Mouse (Mus musculus) limb, embryonic 14.5 days (tissue): Measurements from ENCODE around the gene Epha2. TPM values are rescaled to one million over a fixed set of nuclear protein-coding genes. Genes with fewer than 3 reads are reported as not detected.

Source experiments
- ATAC-seq: fragments of 200-750 bp; cut with Nextera tagmentation; 2 replicates; pipeline ENCODE4 v1.8.0; 2017; ENCODE audit warnings: low read depth, moderate number of reproducible peaks, moderate TSS enrichment; ENCODE audit not compliant: low FRiP score
- DNase-seq: peaks from one replicate; pipeline ENCODE4 v3.0.0-alpha.2; 2015; ENCODE audit warnings: low spot score
- H3K27ac ChIP-seq: fragments of 300-500 bp; sonication (generic); replicated peaks from 2 replicates; pipeline ENCODE4 v1.5.1; 2014; ENCODE audit warnings: low read depth, mild to moderate bottlenecking, low read length, moderate library complexity, mixed read lengths
- H3K27me3 ChIP-seq: fragments of 300-500 bp; sonication (generic); 2 replicates; pipeline ENCODE4 v1.6.1; 2014; ENCODE audit warnings: low read length, mixed read lengths; ENCODE audit not compliant: control insufficient read depth, insufficient read depth
- H3K36me3 ChIP-seq: fragments of 300-500 bp; sonication (generic); 2 replicates; pipeline ENCODE4 v1.6.1; 2014; ENCODE audit warnings: mild to moderate bottlenecking, low read length, moderate library complexity, mixed read lengths; ENCODE audit not compliant: control insufficient read depth, insufficient read depth
- H3K4me1 ChIP-seq: fragments of 300-500 bp; sonication (generic); 2 replicates; pipeline ENCODE4 v1.6.1; 2014; ENCODE audit warnings: antibody characterized with exemption, low read length, mixed read lengths; ENCODE audit not compliant: control insufficient read depth, insufficient read depth
- H3K4me2 ChIP-seq: fragments of 300-500 bp; sonication (generic); replicated peaks from 2 replicates; pipeline ENCODE4 v1.6.1; 2014; ENCODE audit warnings: low read depth, mild to moderate bottlenecking, low read length, moderate library complexity; ENCODE audit not compliant: severe bottlenecking
- H3K4me3 ChIP-seq: fragments of 300-500 bp; sonication (generic); replicated peaks from 2 replicates; pipeline ENCODE4 v1.5.1; 2014; ENCODE audit warnings: low read length
- H3K9ac ChIP-seq: fragments of 300-500 bp; sonication (generic); 2 replicates; pipeline ENCODE4 v1.6.1; 2014; ENCODE audit warnings: mild to moderate bottlenecking, low read depth, low read length, moderate library complexity; ENCODE audit not compliant: severe bottlenecking
- H3K9me3 ChIP-seq: fragments of 300-500 bp; sonication (generic); 2 replicates; pipeline ENCODE4 v1.6.1; 2016; ENCODE audit warnings: low read length; ENCODE audit not compliant: control insufficient read depth
- POLR2A ChIP-seq: fragments of 200-500 bp; IDR thresholded peaks from 2 replicates; pipeline ENCODE4 v1.8.0; 2012; ENCODE audit warnings: inconsistent platforms, mild to moderate bottlenecking, moderate library complexity, borderline replicate concordance; ENCODE audit not compliant: insufficient read depth, insufficient read length; ENCODE audit errors: extremely low read depth
- WGBS: fragments of 180-500 bp; shearing (Covaris S2); extraction: QIAGEN DNeasy Blood & Tissue Kit; methylation state at CpG from one replicate; pipeline ENCODE4 v1.1.7; 2014; 5-methylcytosine and 5-hydroxymethylcytosine counted together
- polyA plus RNA-seq, 2 experiments: library from polyadenylated mRNA; depleted of rRNA in 1 of 2; stranded (reverse) in 1 of 2; unstranded in 1 of 2; fragments of >200 nt; fragmentation: Nextera tagmentation in 1 of 2; extraction: Ambion mirVana in 1 of 2; gene quantifications; 2 replicates each; pipeline versions ENCODE4 v1.2.1 to v1.2.3; 2012 to 2014

Epha2 gene
- polyA plus RNA-seq, 2 experiments: 2.2 to 9.4 TPM

DNA sequence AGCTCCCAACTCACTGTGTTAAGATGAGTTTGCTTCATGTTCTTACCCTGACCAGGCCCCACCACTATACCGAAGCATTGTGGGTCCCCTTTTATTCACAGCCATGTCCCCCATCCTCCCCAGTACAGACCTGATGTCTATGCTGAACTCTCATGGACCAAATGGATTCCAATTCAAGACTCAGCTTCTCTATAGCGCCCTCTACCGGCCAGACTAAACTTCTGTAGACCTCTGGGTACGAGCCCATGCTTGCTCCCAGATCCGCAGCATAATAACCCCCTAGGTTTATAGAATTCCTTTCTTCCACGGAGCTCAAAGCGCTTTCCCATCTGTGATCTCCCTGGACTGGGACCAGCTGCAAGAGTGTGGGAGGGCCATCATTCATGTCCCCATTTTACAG is 59.8 kb downstream of the Epha2 start:
- no peak overlapping the region for H3K9ac ChIP-seq
- 28% methylated on average over 7 of the region's 7 CpGs for WGBS
- no peak overlapping the region for H3K27ac ChIP-seq
- no peak overlapping the region for H3K4me2 ChIP-seq
- TF ChIP-seq POLR2A: no peak
- peaks cover 11% of the 10 kb centered on the region; the same call in 1 of the 2 replicates for H3K27me3 ChIP-seq
- H3K4me1 ChIP-seq: peaks cover 8% of the 10 kb centered on the region; the same call in 1 of the 2 replicates
- peak; percentile 45 for DNase-seq
- H3K36me3 ChIP-seq: no peaks in the 10 kb centered on the region
- H3K4me3 ChIP-seq: no peak overlapping the region
- no peak for ATAC-seq
- no peaks in the 10 kb centered on the region for H3K9me3 ChIP-seq

DNA sequence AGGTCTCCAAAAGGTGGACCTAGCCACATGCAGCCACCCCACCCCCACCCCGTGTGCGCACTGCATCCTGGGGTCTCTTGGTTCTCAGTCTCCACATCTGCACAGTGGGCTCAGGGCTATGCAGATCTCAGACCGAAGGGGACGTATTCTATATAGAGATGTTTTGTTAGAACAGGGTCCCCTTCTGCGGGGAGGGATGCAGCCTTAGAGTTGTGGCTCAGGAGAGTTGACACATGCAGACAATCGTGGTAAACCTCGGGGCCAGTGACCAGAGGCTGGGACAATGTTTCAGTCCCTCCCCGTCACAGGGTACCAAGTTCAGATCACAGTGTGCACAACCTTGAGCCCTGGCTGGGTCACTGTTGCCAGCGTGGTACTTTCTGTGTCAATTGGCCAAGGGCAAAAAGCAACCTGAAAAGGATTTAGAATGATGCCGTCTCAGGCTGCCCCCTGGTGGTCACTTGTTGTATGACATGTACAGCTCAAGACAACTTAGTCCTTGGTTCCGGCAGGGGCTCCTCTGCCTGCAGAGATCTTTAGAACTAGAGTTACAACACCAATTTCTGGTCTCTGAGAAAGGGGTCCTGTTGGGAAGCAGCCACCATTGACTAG is 62.0 kb downstream of the Epha2 start:
- Histone ChIP-seq H3K27ac (no peak overlapping the region), H3K9ac (no peak overlapping the region), H3K4me2 (no peak overlapping the region), H3K4me1 (0 out of 2 replicates have a peak, but pooled peaks cover 3% of the 10 kb centered on the region), H3K4me3 (no peak overlapping the region), H3K36me3 (no peaks in the 10 kb centered on the region), H3K27me3 (peaks cover 29% of the 10 kb centered on the region; the same call in 1 of the 2 replicates), H3K9me3 (no peaks in the 10 kb centered on the region)
- 30% methylated on average over 11 of the region's 11 CpGs for WGBS
- peak; percentile 87 for DNase-seq
- no peak for TF ChIP-seq POLR2A
- no peak for ATAC-seq

DNA sequence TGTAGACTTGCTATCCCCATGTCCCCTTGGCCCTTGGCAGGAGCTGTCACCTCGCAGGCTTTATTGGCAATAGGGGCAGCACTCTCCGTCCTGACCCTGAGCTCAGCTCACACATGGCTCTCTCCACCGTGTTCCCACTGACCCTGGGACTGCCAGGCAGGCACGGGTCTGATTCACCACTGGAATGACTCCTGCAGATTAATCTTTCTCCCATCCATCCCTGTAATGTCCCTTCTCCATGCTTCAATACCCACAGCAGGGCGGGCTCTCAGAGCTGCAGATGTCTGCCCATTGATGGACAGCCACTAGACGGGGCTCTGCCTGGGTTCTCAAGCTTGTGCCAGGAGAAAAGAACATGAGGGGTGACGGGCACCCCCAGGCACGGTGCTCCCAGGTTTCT is 64.1 kb downstream of the Epha2 start:
- no peaks in the 10 kb centered on the region for H3K36me3 ChIP-seq
- peaks cover 39% of the 10 kb centered on the region; the same call in 1 of the 2 replicates for H3K27me3 ChIP-seq
- no peaks in the 10 kb centered on the region for H3K4me1 ChIP-seq
- ATAC-seq: no peak
- no peak for TF ChIP-seq POLR2A
- H3K4me3 ChIP-seq: no peak overlapping the region
- no peak overlapping the region for H3K27ac ChIP-seq
- 58% methylated on average over 8 of the region's 8 CpGs for WGBS
- no peaks in the 10 kb centered on the region for H3K9me3 ChIP-seq
- DNase-seq: no peak
- no peak overlapping the region for H3K9ac ChIP-seq
- no peak overlapping the region for H3K4me2 ChIP-seq

DNA sequence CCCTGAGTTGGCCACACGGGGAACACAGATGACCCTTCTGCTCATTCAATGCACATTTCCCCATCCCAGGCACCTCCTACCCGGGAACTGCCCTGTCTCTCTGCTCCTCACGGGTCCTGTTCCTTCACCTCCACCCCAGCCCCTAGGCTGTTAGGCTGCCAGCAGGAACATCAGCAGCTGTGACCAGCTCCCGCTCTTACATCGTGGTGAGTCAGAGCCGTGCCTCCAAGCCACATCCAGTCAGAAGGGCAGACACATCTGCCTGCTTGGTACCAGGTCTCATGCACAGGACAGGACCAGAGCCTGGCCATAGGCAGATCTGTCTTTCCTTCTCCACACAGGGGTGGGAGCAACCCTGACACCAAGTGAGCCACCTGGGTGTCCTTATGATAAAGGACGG is 64.8 kb downstream of the Epha2 start:
- 52% methylated on average over 7 of the region's 7 CpGs for WGBS
- no peak overlapping the region for H3K9ac ChIP-seq
- H3K4me2 ChIP-seq: no peak overlapping the region
- TF ChIP-seq POLR2A: no peak
- H3K27ac ChIP-seq: no peak overlapping the region
- H3K36me3 ChIP-seq: no peaks in the 10 kb centered on the region
- no peaks in the 10 kb centered on the region for H3K4me1 ChIP-seq
- ATAC-seq (no peak), DNase-seq (no peak)
- no peaks in the 10 kb centered on the region for H3K9me3 ChIP-seq
- peaks cover 39% of the 10 kb centered on the region; the same call in 1 of the 2 replicates for H3K27me3 ChIP-seq
- H3K4me3 ChIP-seq: no peak overlapping the region

DNA sequence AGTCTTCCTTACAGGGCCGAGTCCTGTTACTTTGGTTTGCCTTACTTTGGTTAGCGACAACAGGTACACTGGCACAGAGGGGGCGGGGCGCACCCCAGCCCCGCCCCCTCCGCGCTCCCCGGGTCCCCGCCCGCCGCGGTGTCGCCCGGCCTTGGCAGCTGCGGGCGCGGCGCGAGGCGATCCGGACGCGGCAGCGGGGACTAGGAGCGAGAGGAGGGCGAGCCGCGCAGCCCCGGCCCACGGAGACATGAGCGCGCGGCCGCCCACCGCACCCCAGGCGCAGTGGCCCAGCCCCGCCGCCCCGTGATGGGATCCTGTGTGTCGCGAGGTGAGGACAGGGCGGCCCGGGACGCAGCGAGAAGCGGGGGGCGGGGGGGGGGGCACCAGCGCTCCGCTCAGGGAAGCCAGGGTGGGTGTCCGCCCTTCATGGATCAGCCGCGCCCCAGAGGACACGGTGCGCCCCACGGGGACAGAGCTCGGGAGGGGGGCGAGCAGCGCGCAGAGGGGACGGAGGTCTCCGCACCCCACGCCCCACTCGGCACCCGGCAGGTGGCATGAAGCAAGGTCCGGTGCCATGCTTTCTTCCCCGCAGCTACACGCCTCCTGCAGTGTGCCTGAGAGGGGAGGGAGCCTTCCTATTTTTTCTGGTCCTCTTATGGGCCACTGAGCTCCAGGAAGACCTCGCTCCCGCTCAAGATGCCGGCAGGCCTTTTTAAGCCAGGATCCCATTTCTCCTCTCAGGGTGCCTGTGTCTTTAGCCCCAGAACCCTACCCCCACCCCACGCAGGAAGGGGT is 67.2 kb downstream of the Epha2 start, which contains the start of gene Fam131c:
Fam131c (plus strand) TSS at position 224 of the 795 bp plus-strand sequence.
- Histone ChIP-seq H3K9ac (peak within 1 kb of the TSS; percentile 69), H3K36me3 (no peaks in the 10 kb centered on the region), H3K4me2 (peak within 1 kb of the TSS; percentile 97), H3K27me3 (peaks cover 39% of the 10 kb centered on the region; the same call in 1 of the 2 replicates), H3K4me1 (no peaks in the 10 kb centered on the region), H3K27ac (no peak within 1 kb of the TSS), H3K4me3 (peak within 1 kb of the TSS; percentile 53), H3K9me3 (no peaks in the 10 kb centered on the region)
- no peak for TF ChIP-seq POLR2A
- ATAC-seq (0 out of 2 replicates have a peak, but pooled peaks have one; percentile 8), DNase-seq (no peak)
- 1% methylated on average over 29 of the region's 71 CpGs for whole genome bisulfite sequencing
